Mouse (Mus musculus): ENCODE measurements at regions not wholly inside any gene's neighbourhood (a gene's known extent, or its start where the extent isn't known, plus 50 kb on each side); places are given as distances from the start of the nearest gene placed in this dataset.

GRCm38 (mm10) chr9:43466883-43467282 lies 156.2 kb downstream of the Trim29 start:
- DNase-seq (ENCODE audit: low spot score) = no peak

- no peak for DNase-seq (ENCODE audit: low spot score)
Measured at GRCm38 (mm10) chr9:43469215-43469614, 158.6 kb downstream of the Trim29 start.

GRCm38 (mm10) chr9:43472231-43472630 lies 161.6 kb downstream of the Trim29 start:
- no peak for DNase-seq (ENCODE audit: low spot score)

- DNase-seq (ENCODE audit: low spot score) = no peak
Measured at GRCm38 (mm10) chr9:43473164-43473563, 162.5 kb downstream of the Trim29 start.

- DNase-seq (ENCODE audit: low spot score) = no peak
Measured at GRCm38 (mm10) chr9:43473601-43474302, 163.1 kb downstream of the Trim29 start.

DNA sequence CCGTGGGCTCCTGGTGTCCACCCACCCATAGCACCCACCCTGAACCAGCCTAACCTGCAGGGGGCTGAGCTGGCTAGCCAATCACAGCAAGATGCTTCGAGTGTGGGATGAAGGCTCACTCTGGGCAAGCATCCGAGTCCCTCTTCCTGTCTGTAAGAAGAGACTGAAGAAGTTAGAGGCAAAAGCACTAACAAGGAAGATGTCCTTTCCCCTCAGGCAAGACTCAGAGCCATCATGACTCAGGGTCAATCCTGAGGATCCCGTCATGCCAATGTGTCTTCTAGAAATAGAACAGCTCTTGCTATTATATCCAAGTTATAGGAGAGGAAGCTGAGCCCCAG lies 163.6 kb downstream of the Trim29 start:
- no peak for DNase-seq (ENCODE audit: low spot score)

GRCm38 (mm10) chr9:43480826-43481591 lies 170.4 kb downstream of the Trim29 start:
- DNase-seq (ENCODE audit: low spot score) = no peak

DNA sequence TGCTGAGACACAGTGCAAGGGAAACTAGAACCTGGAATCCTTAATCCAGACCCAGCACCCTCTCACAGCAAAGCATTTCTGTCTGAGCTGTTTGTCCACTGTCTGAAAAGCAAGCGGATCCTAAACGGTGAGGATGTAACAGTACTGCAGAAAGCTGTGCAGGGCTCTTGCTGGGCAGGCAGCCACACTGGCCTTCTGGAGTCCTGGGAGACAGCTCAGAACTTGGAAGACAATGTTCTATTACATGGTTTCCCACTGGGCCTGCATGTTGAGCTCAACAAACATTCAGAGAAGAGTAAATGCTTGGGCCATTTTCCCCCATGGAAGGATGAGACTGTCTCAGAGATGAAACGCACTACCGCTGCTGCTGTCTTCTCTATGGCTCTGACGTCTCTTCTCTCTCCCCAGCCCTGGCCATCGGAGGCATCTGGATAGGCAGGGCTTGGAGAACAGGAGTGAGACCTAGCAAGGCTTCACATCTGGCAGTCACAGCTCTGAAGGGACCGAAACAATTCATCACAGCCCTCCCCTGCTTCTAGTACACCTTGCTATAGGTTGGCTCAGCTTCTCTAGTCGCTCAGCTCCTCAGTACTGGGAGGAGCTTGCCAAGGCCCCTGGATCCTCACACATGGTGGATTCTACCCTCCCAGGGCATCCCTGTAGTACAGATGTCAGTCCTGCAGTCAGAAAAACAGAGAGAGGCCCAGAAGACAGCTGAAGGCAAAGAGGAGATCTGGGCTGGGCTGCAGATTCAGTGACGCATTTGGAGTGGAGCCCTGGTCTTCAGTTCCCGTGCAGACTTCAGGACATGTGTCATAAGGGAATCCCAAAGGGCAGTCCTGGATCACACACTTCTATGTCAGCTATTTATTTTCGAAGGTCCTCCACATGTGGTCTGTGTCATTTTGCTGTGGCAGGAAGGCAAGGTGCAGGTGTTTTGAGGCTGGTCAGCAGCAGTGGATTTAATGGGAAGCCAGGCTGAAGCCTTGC lies 171.7 kb downstream of the Trim29 start:
- no peak for DNase-seq (ENCODE audit: low spot score)

DNA sequence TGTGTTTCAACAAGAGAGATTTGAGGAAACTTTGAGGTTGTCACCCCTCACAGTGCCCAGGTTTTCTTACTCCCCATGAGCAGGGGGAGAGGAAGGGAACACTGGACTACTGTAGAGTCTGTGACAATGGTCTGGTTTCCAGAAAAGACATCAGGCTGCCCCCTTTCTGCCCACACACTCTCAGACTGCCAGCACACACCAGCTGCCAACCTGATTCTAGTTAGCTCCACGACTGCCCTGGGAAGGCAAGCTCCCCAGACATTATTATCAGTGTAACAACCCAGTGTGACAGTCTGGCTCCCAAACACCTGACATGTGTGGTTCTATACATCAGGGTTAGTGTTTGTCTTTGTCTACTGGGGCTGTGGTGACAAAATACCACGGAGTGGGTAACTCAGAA lies 172.5 kb downstream of the Trim29 start:
- no peak for DNase-seq (ENCODE audit: low spot score)

DNA sequence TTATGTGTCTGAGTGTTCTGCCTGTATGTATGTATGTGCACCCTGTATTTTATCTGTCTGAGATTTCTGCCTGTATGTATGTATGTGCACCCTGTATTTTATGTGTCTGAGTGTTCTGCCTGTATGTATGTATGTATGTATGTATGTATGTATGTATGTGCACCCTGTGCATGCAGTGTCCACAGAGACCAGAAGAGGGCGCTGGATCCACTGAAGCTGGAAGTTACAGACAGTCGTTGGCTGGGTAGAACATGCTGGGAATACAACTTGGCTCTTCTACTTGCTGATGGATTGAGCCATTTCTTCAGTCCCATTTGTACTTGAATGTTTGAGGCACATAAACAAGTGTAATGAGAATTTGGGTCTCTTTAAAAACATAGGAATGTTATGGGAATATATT lies 173.3 kb downstream of the Trim29 start:
- no peak for DNase-seq (ENCODE audit: low spot score)

- no peak for DNase-seq (ENCODE audit: low spot score)
Measured at GRCm38 (mm10) chr9:43486704-43487103, 176.1 kb downstream of the Trim29 start.

DNA sequence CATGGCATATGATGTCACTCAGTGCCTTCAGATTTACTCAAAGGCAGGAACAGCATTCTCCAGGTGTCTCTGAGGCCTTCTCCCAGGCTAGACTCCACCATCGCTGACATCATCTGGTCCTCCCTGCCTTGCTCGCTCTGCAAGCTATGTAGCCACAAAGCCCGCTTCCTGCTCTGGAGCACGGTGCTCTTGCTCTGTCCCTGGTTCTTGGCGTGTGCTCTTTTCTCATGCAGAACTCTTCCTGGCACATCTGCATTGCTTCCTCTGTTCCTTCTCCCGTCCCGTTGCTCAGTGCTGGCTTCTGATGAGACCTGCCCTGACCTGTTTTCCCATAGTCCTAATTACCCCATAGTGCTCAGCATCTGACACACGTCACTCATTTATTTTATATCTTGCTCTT lies 178.6 kb downstream of the Trim29 start:
- no peak for DNase-seq (ENCODE audit: low spot score)

DNA sequence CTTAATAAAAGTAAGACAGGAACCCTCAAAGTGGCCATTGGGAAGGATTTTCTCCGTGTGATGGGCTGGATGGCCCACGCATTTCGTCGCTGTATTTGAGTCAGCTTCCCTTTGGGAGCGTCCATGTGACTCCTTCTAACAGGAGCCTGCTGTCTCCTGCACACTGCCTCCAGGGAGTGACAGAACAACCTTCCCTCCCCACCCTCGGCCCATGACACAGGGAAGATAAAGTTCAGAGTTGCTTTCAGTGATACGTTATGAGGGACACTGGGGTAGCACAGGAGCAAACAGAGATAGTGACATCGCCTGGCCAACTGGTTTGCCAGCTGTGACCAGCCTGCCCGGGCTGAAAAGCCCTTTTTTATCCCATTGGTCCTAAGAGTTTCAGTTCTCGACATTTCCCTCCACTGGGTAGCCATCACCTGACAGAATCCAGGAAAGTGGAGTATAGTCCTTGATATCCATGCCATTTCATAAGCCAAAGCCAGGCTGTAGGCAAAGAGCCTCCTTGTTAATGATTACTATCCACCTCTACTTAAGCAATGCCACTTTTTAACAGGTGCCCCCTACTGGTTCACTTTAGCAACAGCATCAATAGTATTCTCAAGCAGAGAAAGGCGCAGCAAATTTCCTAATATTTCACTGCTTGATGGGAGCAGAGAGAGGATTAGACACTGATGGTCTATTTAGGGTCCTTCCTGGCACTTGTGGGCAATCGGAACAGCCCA lies 180.5 kb downstream of the Trim29 start:
- DNase-seq (ENCODE audit: low spot score) = no peak

DNA sequence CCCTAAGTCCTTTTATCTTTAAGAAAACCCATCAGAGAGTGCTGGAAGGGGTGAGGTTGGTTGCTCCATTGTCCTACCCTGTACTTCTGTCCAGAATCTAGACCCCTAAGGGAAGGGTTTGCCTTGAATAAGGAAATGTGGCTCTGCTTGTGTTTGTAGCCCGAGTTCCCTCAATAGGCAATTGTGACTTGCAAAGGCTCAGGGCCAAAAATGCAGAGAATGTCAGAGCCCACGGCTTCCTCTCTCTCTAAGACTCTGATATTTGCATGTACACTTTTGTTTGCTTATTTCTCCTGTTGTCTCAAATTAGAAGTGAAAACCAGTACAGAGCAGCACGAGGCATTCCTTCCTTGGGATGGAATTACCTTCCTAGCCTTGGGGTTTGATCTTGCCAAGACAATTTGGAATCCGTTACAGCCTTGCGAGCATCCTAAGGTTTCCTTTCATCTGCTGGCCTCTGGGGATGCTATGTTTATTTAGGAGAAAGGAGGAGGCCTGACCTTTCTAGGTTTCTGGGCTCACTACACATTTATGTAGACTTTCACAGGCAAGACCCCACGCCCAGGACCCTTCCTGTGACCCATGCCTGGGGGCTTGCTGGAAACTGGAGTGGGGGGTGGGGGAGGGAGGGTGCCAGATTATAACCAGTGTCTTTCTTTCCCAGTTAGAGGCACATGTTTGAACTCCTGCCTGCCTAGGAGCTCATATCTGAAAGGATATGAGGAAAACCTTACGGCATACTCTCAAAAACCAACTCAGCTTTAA lies 181.8 kb downstream of the Trim29 start:
- DNase-seq (ENCODE audit: low spot score) = no peak

DNA sequence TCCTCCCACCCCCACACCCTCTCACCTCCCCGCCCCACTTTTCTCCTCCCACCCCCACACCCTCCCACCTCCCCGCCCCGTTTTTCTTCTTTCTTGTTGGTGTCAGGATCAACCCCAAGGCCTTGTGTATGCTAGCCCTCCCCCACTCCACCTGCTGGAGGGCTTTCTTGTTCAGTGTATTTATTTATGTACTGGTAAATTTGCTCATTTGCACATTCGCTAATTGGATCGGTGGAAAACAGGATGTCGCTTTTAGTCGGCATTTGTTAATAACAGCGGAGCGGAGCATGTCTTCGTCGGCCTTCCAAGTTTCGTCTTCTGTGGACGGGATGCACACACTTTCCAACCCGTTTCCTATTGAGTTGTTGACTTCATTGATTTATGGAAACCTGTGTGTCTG lies 187.9 kb downstream of the Trim29 start:
- DNase-seq (ENCODE audit: low spot score) = no peak

DNA sequence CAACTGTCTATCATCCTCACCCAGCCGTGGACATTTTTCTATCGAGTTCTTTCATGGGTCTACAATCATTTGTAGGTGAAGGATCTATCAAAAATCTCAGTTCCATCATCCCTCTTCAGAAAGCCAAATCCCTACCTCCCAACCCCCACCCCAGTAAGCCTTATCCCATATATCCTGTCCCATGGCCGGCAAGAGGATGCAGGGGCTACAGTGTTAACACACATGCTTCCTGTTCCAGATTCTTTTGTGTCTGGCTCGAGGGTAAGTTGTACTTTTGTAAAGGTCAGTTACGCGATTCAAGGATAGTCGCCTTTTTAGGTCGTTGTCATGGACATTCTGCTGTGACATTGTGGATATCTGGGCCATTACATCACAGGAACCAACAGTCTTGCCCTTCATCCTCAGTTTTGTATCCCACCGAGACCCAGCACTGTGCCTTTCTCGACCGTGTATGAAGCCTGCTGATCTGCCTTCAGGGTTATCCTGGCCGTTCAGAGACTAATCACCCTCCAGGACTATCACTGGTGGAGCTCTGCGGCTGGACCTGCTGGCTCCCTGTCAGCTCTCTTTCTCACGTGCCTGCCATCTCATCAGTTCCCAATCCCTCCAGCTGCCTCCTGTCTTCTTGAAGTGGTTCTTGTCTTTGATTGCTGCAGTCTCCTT lies 193.8 kb downstream of the Trim29 start:
- no peak for DNase-seq (ENCODE audit: low spot score)

DNA sequence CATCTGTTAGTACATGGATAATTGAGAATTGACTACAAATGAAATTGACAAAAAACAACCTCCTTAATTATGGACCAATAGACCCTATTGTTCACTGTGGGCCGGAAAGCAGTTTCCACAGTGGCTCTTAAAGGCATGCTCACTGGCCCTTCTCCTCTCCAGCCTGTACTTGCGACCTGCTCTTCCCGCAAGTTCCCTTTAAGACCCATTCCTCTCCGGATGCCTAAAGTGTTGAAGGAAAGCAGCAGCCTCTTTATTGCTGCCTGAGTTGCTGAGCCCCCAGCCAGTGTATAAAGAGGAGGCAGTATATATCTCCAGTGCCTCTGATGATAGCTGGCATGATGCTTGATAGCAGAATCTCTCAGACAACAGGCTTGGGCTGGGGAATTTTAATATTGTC lies 195.2 kb downstream of the Trim29 start:
- DNase-seq (ENCODE audit: low spot score) = no peak

- no peak for DNase-seq (ENCODE audit: low spot score)
Measured at GRCm38 (mm10) chr9:43506276-43506675, 195.6 kb downstream of the Trim29 start.

DNA sequence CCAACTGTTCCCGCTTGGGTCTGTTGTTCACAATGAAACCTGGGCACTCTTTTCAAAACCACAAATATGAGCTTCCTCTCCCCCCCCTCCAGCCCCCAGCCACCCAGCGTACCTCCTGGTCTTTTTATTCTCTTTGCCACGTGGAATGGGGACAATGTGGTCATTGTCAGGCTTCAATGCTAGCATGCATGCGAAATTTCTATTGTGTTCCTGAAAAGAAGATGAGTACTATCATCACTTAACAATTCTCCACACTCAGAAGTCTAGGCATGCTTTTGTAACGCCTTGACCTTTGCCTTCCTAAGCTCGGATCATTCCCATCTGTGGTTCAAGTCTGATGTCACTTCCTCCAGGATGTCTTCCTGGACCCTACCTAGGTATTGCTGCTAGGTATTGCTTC lies 202.2 kb downstream of the Trim29 start:
- no peak for DNase-seq (ENCODE audit: low spot score)

DNA sequence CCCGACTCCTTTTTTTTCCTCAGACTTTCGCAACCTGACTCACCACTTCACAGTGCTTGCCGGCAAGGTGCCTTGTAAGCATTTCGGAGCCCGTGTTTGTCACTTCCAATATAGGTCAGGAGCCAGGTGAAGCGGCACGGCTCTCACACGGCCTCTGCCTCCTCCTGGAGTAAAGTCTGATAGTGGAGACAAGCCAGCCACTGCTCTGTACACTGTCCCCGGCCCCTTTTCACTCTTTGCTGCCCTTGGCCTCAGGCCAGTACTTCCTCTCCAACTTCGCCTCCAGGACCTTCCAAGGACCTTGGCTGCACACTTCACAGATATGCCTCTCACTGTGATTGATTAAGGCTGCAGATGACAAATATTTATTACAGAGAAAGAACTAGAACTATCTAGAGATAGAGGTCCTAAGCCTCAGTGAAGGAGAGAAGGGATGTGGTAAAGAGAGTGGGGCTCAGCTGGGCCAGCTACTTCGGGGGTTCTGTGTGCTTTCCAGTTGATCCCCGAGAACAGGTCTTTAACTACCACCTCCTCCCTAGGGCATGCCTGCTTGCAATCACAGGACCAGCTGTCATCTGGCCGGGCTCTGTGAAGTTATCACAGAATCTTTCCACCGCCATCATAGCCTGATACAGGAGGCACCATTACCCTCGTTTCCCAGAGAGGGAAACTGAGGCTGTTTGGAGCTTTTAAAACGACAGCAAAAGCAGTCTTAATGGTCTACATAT lies 204.2 kb downstream of the Trim29 start:
- no peak for DNase-seq (ENCODE audit: low spot score)
